9 mouse cellular contexts compared by ENCODE assay signal in genomic region chr3:145026750-145027149, GRCm38 (mm10). TPM values are rescaled to one million over a fixed set of nuclear protein-coding genes. Genes with fewer than 3 reads are reported as not detected.
DNase-seq lines count a peak whose midpoint lies in the region; ATAC-seq and TF ChIP-seq lines count a peak whose summit lies in the region.
"Had no signal": no experiment of that assay in that cellular context is flagged by ENCODE, and none has a peak within 500 bp of the region (broad histone marks: within the 10 kb centered on the region; RNA-seq: fewer than 3 reads in every experiment).

No protein-coding gene starts in this region.

- no peak overlapping the region for H3K27ac ChIP-seq in midbrain, embryonic 10.5 days (replicated peaks)
- H3K27ac ChIP-seq in midbrain, embryonic 15.5 days, result no peak overlapping the region

- DNase-seq in midbrain, embryonic 10.5 days (ENCODE audit: low spot score), result peak; percentile 32
- no peak for DNase-seq in Patski (ENCODE audit: low read depth, low spot score)
- peak; percentile 69 to 70 for DNase-seq in cerebellum, postnatal 14 days
- peak; percentile 43 to 58 for DNase-seq in heart, postnatal 36 days
- DNase-seq in left cerebral cortex, postnatal 4 days, result peak; percentile 34
- peak; percentile 25 for DNase-seq in retina, postnatal 7 days (ENCODE audit: low read depth, low spot score)

- in situ Hi-C loops in Patski (cut with MboI; ENCODE audit: low pct_unique_long_range_greater_than_20kb), result loop anchor here (5.0 kb wide), 1 partner anchor 81 kb away; no protein-coding TSS in a partner anchor

- no peaks in the 10 kb centered on the region for H3K36me3 ChIP-seq in midbrain, embryonic 10.5 days
- H3K36me3 ChIP-seq in midbrain, embryonic 15.5 days (replicated peaks), result no peaks in the 10 kb centered on the region

- intact Hi-C loops in heart, postnatal 36 days (cut with DNase I), result loop anchor here (2.0 to 10.0 kb wide), 3 partner anchors 104 to 292 kb away; no protein-coding TSS in a partner anchor
- intact Hi-C loops in left cerebral cortex, postnatal 4 days (cut with DNase I), result loop anchor here (10.0 kb wide), 1 partner anchor 202 kb away; no protein-coding TSS in a partner anchor

- POLR2A ChIA-PET in Patski (lab: Charles Lee), result no interaction called here

- H3K9me3 ChIP-seq in midbrain, embryonic 10.5 days (replicated peaks), result no peaks in the 10 kb centered on the region
- H3K9me3 ChIP-seq in midbrain, embryonic 15.5 days, result no peaks in the 10 kb centered on the region

- no peak overlapping the region for H3K4me2 ChIP-seq in midbrain, embryonic 15.5 days

- H3K9ac ChIP-seq in midbrain, embryonic 15.5 days, result no peak overlapping the region

- peak; percentile 97 for TF ChIP-seq CTCF in Patski (IDR thresholded peaks at IDR 0.05)

- ATAC-seq in midbrain, embryonic 15.5 days (replicated peaks), result no peak
- no peak for ATAC-seq in Patski

- H3K4me3 ChIP-seq in midbrain, embryonic 10.5 days, result no peak overlapping the region
- no peak overlapping the region for H3K4me3 ChIP-seq in midbrain, embryonic 15.5 days

- WGBS in midbrain, embryonic 10.5 days, result 30% methylated on average over 3 of the region's 3 CpGs
- WGBS in midbrain, embryonic 15.5 days, result 29% methylated on average over 3 of the region's 3 CpGs

- CTCF ChIA-PET in Patski (lab: Charles Lee), result interaction anchor here (0.6 to 2.8 kb wide), 16 partner anchors 10 to 224 kb away, joined by 3 to 15 read pairs (median 4); partner anchors contain the start of gene Odf2l

- no peaks in the 10 kb centered on the region for H3K4me1 ChIP-seq in midbrain, embryonic 10.5 days
- no peaks in the 10 kb centered on the region for H3K4me1 ChIP-seq in midbrain, embryonic 15.5 days

- no peaks in the 10 kb centered on the region for H3K27me3 ChIP-seq in midbrain, embryonic 10.5 days (ENCODE audit: low read depth, poor library complexity, severe bottlenecking)
- H3K27me3 ChIP-seq in midbrain, embryonic 15.5 days (replicated peaks), result no peaks in the 10 kb centered on the region
- H3K27me3 ChIP-seq in Patski, result no peaks in the 10 kb centered on the region

RNA-seq across cellular contexts. Expression of gene Clca1, which starts 5.8 kb away (rescaled TPM):
- polyA plus RNA-seq in midbrain, embryonic 10.5 days (2016; fragmentation: Nextera tagmentation; extraction: Ambion mirVana), result not detected in 2 replicates
- polyA plus RNA-seq in midbrain, embryonic 15.5 days (2015; fragmentation: Nextera tagmentation; extraction: Ambion mirVana), result not detected in 2 replicates
- polyA plus RNA-seq in Patski (2021), result not detected
- not detected for total RNA-seq in heart, postnatal 36 days (2021)
- total RNA-seq in left cerebral cortex, postnatal 4 days (2021), result not detected
- total RNA-seq: layer of hippocampus, postnatal 36 days had no signal

RNA-seq across cellular contexts. Expression of gene Clca4a, which starts 51.9 kb away (rescaled TPM):
- not detected in 2 replicates for polyA plus RNA-seq in midbrain, embryonic 10.5 days (2016; fragmentation: Nextera tagmentation; extraction: Ambion mirVana)
- polyA plus RNA-seq in midbrain, embryonic 15.5 days (2015; fragmentation: Nextera tagmentation; extraction: Ambion mirVana), result 0.05 and 0.08 TPM in 2 replicates
- 0.14 TPM for polyA plus RNA-seq in Patski (2021)
- not detected for total RNA-seq in heart, postnatal 36 days (2021)
- total RNA-seq in left cerebral cortex, postnatal 4 days (2021), result not detected
- total RNA-seq: layer of hippocampus, postnatal 36 days had no signal
- polyA plus RNA-seq: stomach, embryonic 16.5 days had no signal
